ENCODE assay signal across 13 mouse cellular contexts in the genomic region with DNA sequence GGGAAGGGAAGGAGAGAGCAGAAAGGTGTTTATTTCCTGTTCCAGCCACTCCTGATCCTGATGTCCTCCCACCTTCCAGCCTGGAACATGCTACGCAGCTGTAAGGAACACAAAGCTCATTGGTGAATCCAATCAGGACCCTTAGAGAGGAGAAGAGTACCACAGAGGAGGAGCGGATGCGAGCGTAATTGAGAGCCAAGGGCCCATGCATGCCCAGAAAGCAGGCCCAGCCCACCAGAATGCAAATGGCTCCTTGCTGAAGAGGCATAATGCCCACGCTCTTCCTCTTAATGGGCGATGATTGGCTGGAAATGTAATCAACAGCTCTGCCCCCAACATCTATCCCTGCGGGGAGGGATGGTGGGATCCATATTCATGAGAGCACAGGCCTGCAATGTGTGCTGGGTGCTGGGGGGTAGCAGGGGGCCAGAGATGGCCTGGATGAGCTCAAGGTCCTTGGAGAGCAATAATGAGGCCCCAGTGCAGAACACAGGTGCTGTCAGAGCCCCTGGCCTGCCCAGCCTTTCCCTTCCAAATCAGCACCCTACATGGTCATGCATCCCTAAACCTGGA.
DNase-seq lines count a peak whose midpoint lies in the region; ATAC-seq lines count a peak whose summit lies in the region.
"Had no signal": no experiment of that assay in that cellular context is flagged by ENCODE, and none has a peak within 500 bp of the region (broad histone marks: within the 10 kb centered on the region; RNA-seq: fewer than 3 reads in every experiment).

No protein-coding gene starts in this region.

- no peak overlapping the region for H3K4me2 ChIP-seq in hindbrain, embryonic 11.5 days (replicated peaks; ENCODE audit: low read depth, low read length)
- H3K4me2 ChIP-seq in midbrain, embryonic 14.5 days (ENCODE audit: low read length) = no peak overlapping the region
- H3K4me2 ChIP-seq: embryonic facial prominence, embryonic 13.5 days; liver, embryonic 13.5 days had no signal

- no peaks in the 10 kb centered on the region for H3K36me3 ChIP-seq in hindbrain, embryonic 11.5 days (ENCODE audit: control insufficient read depth, insufficient read depth, low read length)
- no peaks in the 10 kb centered on the region for H3K36me3 ChIP-seq in midbrain, embryonic 14.5 days (ENCODE audit: control insufficient read depth, insufficient read depth, low read length)
- H3K36me3 ChIP-seq: embryonic facial prominence, embryonic 13.5 days; liver, embryonic 13.5 days had no signal

- H3K9me3 ChIP-seq in hindbrain, embryonic 11.5 days (ENCODE audit: control insufficient read depth, low read length) = no peaks in the 10 kb centered on the region
- H3K9me3 ChIP-seq in midbrain, embryonic 14.5 days (ENCODE audit: control insufficient read depth, low read length) = no peaks in the 10 kb centered on the region
- H3K9me3 ChIP-seq: embryonic facial prominence, embryonic 13.5 days; liver, embryonic 13.5 days had no signal

- ATAC-seq in hindbrain, embryonic 11.5 days (ENCODE audit: low FRiP score) = peak; percentile 64; the same call in 1 of the 2 replicates
- ATAC-seq in midbrain, embryonic 14.5 days (ENCODE audit: low FRiP score, low TSS enrichment) = peak; percentile 33; the same call in 1 of the 2 replicates

- 61% methylated on average over 7 of the region's 7 CpGs for WGBS in hindbrain, embryonic 11.5 days
- WGBS in midbrain, embryonic 14.5 days = 39% methylated on average over 7 of the region's 7 CpGs

- peak; percentile 44 to 70 for DNase-seq in right cerebral cortex, postnatal 10 days (ENCODE audit: low spot score in 2 of 2)
- DNase-seq in right cerebral cortex, adult 2 months (ENCODE audit: low spot score in 2 of 2) = no peak
- DNase-seq in hindbrain, embryonic 11.5 days (ENCODE audit: low spot score) = no peak
- peak; percentile 58 for DNase-seq in midbrain, embryonic 14.5 days
- no peak for DNase-seq in heart, adult 8-10 months (ENCODE audit: low spot score)
- no peak for DNase-seq in kidney, adult 8-10 months
- no peak for DNase-seq in embryo, embryonic 11 days
- DNase-seq: cerebellum, adult 9-11 months; kidney, postnatal 10 days; liver, embryonic 13.5 days; lung, postnatal 10 days; thymus, postnatal 36 days had no signal

- peak overlapping the region; percentile 67 for H3K27ac ChIP-seq in hindbrain, embryonic 11.5 days (ENCODE audit: low read depth, low read length)
- peak overlapping the region; percentile 68 for H3K27ac ChIP-seq in midbrain, embryonic 14.5 days (replicated peaks; ENCODE audit: low read depth, low read length)
- H3K27ac ChIP-seq: embryonic facial prominence, embryonic 13.5 days; liver, embryonic 13.5 days had no signal

- H3K4me1 ChIP-seq in hindbrain, embryonic 11.5 days (replicated peaks; ENCODE audit: control insufficient read depth, insufficient read depth, low read length) = peaks cover 4% of the 10 kb centered on the region; the same call in 1 of the 2 replicates
- peaks cover 32% of the 10 kb centered on the region for H3K4me1 ChIP-seq in midbrain, embryonic 14.5 days (ENCODE audit: control insufficient read depth, insufficient read depth, low read length)
- H3K4me1 ChIP-seq: liver, embryonic 13.5 days had no signal

- H3K27me3 ChIP-seq in hindbrain, embryonic 11.5 days (ENCODE audit: control insufficient read depth, insufficient read depth, low read length) = no peaks in the 10 kb centered on the region
- H3K27me3 ChIP-seq in midbrain, embryonic 14.5 days (ENCODE audit: control insufficient read depth, insufficient read depth, low read length) = no peaks in the 10 kb centered on the region
- H3K27me3 ChIP-seq: embryonic facial prominence, embryonic 13.5 days; liver, embryonic 13.5 days had no signal

- H3K4me3 ChIP-seq in hindbrain, embryonic 11.5 days (ENCODE audit: low read depth, low read length) = no peak overlapping the region
- H3K4me3 ChIP-seq in midbrain, embryonic 14.5 days (replicated peaks; ENCODE audit: low read depth, low read length) = no peak overlapping the region
- H3K4me3 ChIP-seq: embryonic facial prominence, embryonic 13.5 days; liver, embryonic 13.5 days had no signal

- H3K9ac ChIP-seq in hindbrain, embryonic 11.5 days (ENCODE audit: low read depth, low read length) = peak overlapping the region; percentile 17; the same call in 1 of the 2 replicates
- H3K9ac ChIP-seq in midbrain, embryonic 14.5 days (replicated peaks; ENCODE audit: low read length) = no peak overlapping the region
- H3K9ac ChIP-seq: embryonic facial prominence, embryonic 13.5 days; liver, embryonic 13.5 days had no signal

Comparison
In these comparisons a context has a peak if more than half of its experiments do, and no peak if none do; other contexts are left out.
1. DNase-seq: peak in right cerebral cortex, postnatal 10 days (2 of 2) and midbrain, embryonic 14.5 days (single experiment); none in right cerebral cortex, adult 2 months (0 of 2), hindbrain, embryonic 11.5 days (single experiment), heart, adult 8-10 months (single experiment), kidney, adult 8-10 months (0 of 2) and embryo, embryonic 11 days (single experiment).